Mouse (Mus musculus): Measurements from ENCODE around the gene Tomm6. TPM values are rescaled to one million over a fixed set of nuclear protein-coding genes. Genes with fewer than 3 reads are reported as not detected.

Gene Tomm6
- total RNA-seq, 2 experiments from 2014 or later = 209 to 222 TPM

GRCm38 (mm10) chr17:47699055-47699454 is 10.9 kb upstream of the Tomm6 start:
- intact Hi-C loops (cut with DNase I) = no loop called here
- DNase-seq (ENCODE audit: extremely low spot score in 1 of 2, low spot score in 2 of 2) = no peak

- intact Hi-C loops (cut with DNase I) = no loop called here
- DNase-seq (ENCODE audit: extremely low spot score in 1 of 2, low spot score in 2 of 2) = no peak
Measured at GRCm38 (mm10) chr17:47698156-47698555, 10.0 kb upstream of the Tomm6 start.

GRCm38 (mm10) chr17:47695337-47695710 is 7.1 kb upstream of the Tomm6 start:
- DNase-seq (ENCODE audit: extremely low spot score in 1 of 2, low spot score in 2 of 2) = no peak
- intact Hi-C loops (cut with DNase I) = no loop called here

- intact Hi-C loops (cut with DNase I) = no loop called here
- DNase-seq (ENCODE audit: extremely low spot score in 1 of 2, low spot score in 2 of 2) = peak; percentile 95 to 99
Measured at GRCm38 (mm10) chr17:47694503-47695336, 6.5 kb upstream of the Tomm6 start, which contains the start of gene Prickle4. Prickle4 (minus strand) TSS chr17:47694736.

- DNase-seq (ENCODE audit: extremely low spot score in 1 of 2, low spot score in 2 of 2) = no peak
- intact Hi-C loops (cut with DNase I) = no loop called here
Measured at GRCm38 (mm10) chr17:47694442-47694502, 6.1 kb upstream of the Tomm6 start, which contains the start of gene Gm21981. Gm21981 (minus strand) TSS chr17:47694455.

GRCm38 (mm10) chr17:47693671-47694441 is 5.7 kb upstream of the Tomm6 start:
- intact Hi-C loops (cut with DNase I) = no loop called here
- peak in 1 of 2 experiments; percentile 49 for DNase-seq (ENCODE audit: extremely low spot score in 1 of 2, low spot score in 2 of 2)

GRCm38 (mm10) chr17:47691650-47692049 is 3.5 kb upstream of the Tomm6 start:
- no peak for DNase-seq (ENCODE audit: extremely low spot score in 1 of 2, low spot score in 2 of 2)
- intact Hi-C loops (cut with DNase I) = no loop called here

GRCm38 (mm10) chr17:47689894-47690293 is 1.7 kb upstream of the Tomm6 start:
- DNase-seq (ENCODE audit: extremely low spot score in 1 of 2, low spot score in 2 of 2) = no peak
- intact Hi-C loops (cut with DNase I) = no loop called here

GRCm38 (mm10) chr17:47688608-47689575 is 706 bp upstream of the Tomm6 start, which contains the start of gene Frs3:
Frs3 (plus strand) TSS chr17:47689030.
- peak; percentile 58 to 93 for DNase-seq (ENCODE audit: extremely low spot score in 1 of 2, low spot score in 2 of 2)
- intact Hi-C loops (cut with DNase I) = no loop called here

GRCm38 (mm10) chr17:47687409-47688343 is 510 bp downstream of the Tomm6 start:
- peak; percentile 95 to 98 for DNase-seq (ENCODE audit: extremely low spot score in 1 of 2, low spot score in 2 of 2)
- intact Hi-C loops (cut with DNase I) = no loop called here

- no peak for DNase-seq (ENCODE audit: extremely low spot score in 1 of 2, low spot score in 2 of 2)
- intact Hi-C loops (cut with DNase I) = no loop called here
Measured at GRCm38 (mm10) chr17:47682836-47683235, 5.3 kb downstream of the Tomm6 start.

GRCm38 (mm10) chr17:47678702-47679101 is 9.5 kb downstream of the Tomm6 start:
- intact Hi-C loops (cut with DNase I) = loop anchor here (5.0 kb wide), 1 partner anchor 166 kb away; no protein-coding TSS in a partner anchor
- DNase-seq (ENCODE audit: extremely low spot score in 1 of 2, low spot score in 2 of 2) = no peak

GRCm38 (mm10) chr17:47678238-47678637 is 9.9 kb downstream of the Tomm6 start:
- intact Hi-C loops (cut with DNase I) = loop anchor here (5.0 kb wide), 1 partner anchor 166 kb away; no protein-coding TSS in a partner anchor
- DNase-seq (ENCODE audit: extremely low spot score in 1 of 2, low spot score in 2 of 2) = no peak

GRCm38 (mm10) chr17:47676581-47676980 is 11.6 kb downstream of the Tomm6 start:
- intact Hi-C loops (cut with DNase I) = loop anchor here (5.0 kb wide), 1 partner anchor 164 kb away; no protein-coding TSS in a partner anchor
- DNase-seq (ENCODE audit: extremely low spot score in 1 of 2, low spot score in 2 of 2) = peak; percentile 59 to 67

- peak in 1 of 2 experiments; percentile 73 for DNase-seq (ENCODE audit: extremely low spot score in 1 of 2, low spot score in 2 of 2)
- intact Hi-C loops (cut with DNase I) = loop anchor here (5.0 kb wide), 1 partner anchor 40 kb away; the partner anchor contains the start of gene Usp49
Measured at GRCm38 (mm10) chr17:47672311-47673111, 15.7 kb downstream of the Tomm6 start.

GRCm38 (mm10) chr17:47671988-47672310 is 16.2 kb downstream of the Tomm6 start:
- no peak for DNase-seq (ENCODE audit: extremely low spot score in 1 of 2, low spot score in 2 of 2)
- intact Hi-C loops (cut with DNase I) = loop anchor here (5.0 kb wide), 1 partner anchor 40 kb away; the partner anchor contains the start of gene Usp49

GRCm38 (mm10) chr17:47669166-47669565 is 19.0 kb downstream of the Tomm6 start:
- intact Hi-C loops (cut with DNase I) = no loop called here

More at GRCm38 (mm10) chr17:47669166-47669565, 19.0 kb downstream of the Tomm6 start:
- DNase-seq (ENCODE audit: extremely low spot score in 1 of 2, low spot score in 2 of 2) = no peak

All from left cerebral cortex, postnatal 10 days (tissue).